Mouse (Mus musculus): ENCODE data around the gene Iqsec2.

Iqsec2 gene

DNA sequence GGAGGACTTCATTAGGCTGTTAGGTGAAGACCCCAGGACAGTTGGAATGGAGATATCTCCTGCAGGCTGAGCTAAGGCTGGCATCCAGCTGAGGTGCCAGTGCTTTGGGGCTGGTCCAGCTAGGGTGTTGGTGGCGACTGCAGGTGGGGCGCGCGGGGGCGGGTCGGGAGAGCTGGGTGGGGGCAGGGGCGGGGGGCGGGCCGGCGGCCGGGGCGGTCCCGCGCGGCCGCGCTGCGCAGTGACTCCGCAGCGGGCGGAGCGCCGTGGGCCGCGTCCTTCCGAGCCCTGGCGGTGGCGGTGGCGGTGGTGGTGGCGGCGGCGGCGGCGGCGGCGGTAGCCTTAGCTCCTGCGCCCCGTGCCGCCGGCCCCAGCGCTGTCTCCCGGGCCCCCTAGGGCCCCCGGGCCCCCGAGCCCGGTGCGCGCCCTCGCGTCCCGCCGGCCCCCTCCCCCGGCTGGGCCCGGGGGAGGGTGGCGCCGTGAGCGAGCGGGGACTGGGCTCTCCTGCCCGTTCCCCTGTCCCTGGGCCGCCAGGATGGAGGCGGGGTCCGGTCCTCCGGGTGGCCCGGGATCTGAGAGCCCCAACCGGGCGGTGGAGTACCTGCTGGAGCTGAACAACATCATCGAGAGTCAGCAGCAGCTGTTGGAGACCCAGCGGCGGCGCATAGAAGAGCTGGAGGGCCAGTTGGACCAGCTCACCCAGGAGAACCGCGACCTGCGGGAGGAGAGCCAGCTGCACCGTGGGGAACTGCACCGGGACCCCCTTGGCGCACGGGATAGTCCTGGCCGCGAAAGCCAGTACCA, at the start of gene Iqsec2:
Iqsec2 (plus strand) TSS at position 328 of the 801 bp plus-strand sequence.
- peak; percentile 95 for DNase-seq

DNA sequence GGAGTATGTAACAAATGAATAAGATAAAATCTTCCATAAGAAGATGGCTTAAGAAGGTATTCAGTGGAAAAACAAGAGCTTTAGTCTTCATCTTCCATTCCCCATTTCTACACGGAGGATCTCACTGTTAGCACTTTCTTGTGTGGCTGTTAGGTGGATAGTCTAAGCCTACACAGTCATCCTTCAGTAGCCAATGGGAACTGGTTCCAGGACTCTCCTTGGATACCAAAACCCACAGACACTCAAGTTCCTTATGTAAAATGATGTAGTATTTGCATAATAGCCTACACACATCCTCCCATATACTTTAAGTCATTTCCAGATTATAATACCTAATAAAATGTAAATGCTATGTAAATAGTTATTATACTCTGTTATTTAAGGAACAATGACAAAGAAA, 46.5 kb upstream of the Iqsec2 start:
- no peak for DNase-seq

- no peak for DNase-seq
Observed at GRCm38 (mm10) chrX:152121687-152122086, 22.4 kb upstream of the Iqsec2 start.

DNA sequence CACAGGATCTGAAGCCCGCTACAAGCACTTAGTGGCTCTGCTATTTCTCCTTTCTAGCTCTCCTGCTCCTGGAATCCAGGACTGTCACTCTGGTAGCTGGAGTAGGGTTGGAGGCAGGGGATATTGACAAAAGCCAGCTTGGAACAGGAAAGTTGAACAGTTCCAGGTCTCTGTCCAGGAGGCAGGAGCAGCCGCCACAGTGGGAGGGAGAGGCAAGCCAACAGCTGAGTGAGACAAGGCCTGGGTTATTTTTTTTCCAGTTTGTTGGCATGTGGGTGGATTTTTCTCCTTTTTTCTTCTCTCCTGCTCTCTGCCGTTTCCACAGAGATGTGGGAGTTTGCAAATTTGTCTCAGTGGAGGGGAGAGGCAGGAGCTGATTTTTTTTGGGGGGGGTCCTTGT, 13.3 kb upstream of the Iqsec2 start:
- DNase-seq: no peak

DNA sequence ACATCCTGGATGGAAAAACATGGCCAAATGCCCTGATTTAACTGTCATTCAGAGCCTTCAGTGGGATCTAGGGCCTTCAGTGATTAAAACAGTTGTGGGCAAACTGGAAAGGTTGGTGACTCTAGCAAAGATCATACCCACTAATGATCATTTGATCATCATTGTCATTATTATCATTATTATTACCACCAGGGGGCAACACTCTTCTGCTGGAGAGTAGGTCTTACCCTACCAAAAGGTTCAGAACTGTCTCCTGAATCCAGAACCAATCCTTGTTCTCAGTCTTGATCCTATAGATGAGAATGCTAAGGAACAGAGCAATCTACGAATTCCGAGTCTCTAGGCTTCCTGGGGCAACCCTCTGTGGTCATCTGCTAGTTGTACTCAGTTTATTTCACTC, 12.0 kb upstream of the Iqsec2 start:
- DNase-seq: no peak

GRCm38 (mm10) chrX:152135195-152135594, 8.9 kb upstream of the Iqsec2 start:
- DNase-seq: peak; percentile 83

DNA sequence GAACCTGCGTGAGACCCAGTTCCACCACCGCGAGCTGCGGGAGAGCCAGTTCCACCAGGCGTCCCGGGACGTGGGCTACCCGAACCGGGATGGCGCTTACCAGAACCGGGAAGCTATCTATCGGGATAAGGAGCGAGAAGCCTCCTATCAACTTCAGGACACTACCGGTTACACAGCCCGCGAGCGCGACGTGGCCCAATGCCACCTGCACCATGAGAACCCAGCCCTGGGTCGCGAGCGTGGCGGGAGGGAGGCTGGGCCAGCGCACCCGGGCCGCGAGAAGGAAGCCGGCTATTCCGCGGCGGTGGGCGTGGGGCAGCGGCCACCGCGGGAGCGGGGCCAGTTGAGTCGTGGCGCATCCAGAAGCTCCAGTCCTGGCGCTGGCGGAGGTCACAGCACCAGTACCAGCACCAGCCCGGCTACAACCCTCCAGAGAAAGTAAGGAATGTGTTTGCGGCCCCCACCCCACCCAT, 710 bp downstream of the Iqsec2 start:
- DNase-seq: peak; percentile 90

GRCm38 (mm10) chrX:152146150-152146549, 2.1 kb downstream of the Iqsec2 start:
- DNase-seq: peak; percentile 91

- DNase-seq: no peak
Observed at GRCm38 (mm10) chrX:152146691-152147090, 2.6 kb downstream of the Iqsec2 start.

DNA sequence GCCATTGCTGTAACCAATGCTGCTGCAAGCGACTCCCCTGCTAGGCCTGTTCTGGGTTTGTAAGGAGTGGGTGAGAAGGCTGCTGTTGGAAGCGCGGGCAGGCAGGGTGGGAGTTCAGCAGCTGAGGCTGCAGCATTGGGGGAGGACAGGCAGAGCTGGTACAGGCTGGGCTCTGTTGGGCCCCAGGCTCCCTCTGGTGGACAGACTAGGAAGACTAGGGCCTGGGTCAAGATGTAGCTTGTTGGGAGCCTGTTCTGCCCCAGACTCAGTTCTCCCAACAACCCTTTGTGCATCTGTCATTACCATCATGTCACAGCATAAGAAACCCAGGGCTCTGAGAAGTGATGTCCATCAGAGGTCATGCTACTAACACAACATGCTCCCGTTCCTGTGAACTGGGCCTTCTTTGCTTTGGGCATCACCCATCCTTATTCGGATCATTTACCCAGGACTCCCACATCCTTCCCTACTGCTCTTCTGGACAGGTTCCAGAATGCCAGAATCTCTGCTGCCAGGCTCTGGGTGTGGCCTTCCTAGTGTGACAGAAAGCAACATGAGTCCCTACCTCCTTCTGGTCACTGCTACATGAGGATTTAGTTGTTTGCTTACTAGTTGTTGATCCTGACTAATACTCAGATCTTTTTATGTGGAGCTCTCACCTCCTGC, 3.5 kb downstream of the Iqsec2 start:
- DNase-seq: peak; percentile 95

DNA sequence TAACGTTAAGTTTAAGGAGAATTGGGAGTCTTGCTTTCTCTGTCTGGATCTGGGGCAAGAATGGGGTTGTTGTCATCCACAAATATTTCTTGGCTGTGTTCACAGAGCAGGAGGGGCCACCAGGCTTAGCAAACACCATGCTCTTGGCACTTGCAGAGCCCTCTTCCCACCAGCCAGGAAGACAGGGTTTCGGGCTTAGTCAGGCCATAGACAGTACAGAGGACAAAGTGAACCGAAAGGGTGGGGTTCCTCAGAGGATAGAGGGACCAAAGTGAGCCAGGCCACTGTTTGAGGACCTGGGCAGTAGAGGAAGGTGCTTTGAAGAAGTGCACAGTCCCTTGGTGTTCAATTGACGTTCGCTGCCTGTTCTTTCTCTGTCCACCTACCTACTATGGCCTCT, 4.6 kb downstream of the Iqsec2 start:
- peak; percentile 94 for DNase-seq

GRCm38 (mm10) chrX:152151709-152152108, 7.6 kb downstream of the Iqsec2 start:
- no peak for DNase-seq

DNA sequence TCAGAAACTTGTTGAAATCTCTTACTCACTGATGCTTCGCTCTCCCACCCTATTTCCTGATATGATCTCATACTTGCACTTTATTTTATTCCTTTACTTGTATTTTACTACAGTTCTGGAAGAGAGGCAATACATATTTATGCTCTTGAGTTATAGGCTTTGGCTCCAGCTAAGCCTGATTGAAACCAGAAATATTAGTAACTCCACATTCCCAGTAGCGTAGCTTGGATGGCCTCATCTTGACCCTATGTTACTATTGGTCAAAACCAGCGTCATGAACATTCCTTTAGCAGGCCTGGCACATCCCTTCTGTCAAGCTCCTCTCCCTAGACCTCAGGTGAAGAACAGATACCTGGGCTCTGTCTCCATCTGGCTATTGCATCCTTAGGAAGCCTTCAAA, 14.2 kb downstream of the Iqsec2 start:
- no peak for DNase-seq

DNA sequence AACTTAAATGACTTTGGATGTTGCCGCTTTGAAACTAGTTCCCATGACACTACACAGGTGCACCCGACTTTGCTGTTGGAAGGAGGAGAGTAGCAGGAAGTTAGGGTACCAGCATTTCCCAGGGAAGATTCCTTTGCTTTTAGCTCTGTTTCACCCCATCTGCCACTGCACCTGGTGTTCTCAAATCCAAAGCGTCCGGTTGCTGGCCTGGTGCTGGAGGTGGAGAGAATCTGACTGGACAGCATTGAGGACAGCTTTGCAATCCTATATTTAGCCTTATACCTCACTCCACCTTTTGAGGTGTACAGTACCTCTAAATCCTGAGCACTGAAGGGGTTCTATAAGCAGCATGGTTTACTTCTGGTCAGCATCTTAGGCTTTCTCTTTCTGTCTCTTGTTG, 17.3 kb downstream of the Iqsec2 start:
- DNase-seq: peak; percentile 27

DNA sequence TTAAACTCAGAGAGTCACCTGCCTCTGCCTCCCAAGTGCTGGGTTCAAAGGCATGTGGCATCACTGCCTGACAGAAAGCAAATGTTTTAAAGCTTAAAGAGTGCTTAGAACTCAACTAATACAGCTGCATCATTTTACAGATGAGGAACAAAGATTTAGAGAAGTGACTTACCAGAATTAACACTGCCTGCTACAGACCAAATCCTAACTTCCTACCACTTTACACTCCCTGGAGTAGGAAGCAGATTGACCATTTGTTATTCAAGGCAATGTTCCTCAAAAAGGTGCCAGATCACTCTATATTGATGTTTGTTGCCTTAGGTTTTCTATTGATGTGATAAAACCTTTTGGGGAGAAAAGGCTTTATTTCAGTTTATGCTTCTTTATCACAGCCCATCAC, 20.0 kb downstream of the Iqsec2 start:
- DNase-seq: peak; percentile 12

- DNase-seq: peak; percentile 17
Observed at GRCm38 (mm10) chrX:152166161-152166560, 22.1 kb downstream of the Iqsec2 start.

- peak; percentile 85 for DNase-seq
Observed at GRCm38 (mm10) chrX:152168521-152168920, 24.5 kb downstream of the Iqsec2 start.

DNA sequence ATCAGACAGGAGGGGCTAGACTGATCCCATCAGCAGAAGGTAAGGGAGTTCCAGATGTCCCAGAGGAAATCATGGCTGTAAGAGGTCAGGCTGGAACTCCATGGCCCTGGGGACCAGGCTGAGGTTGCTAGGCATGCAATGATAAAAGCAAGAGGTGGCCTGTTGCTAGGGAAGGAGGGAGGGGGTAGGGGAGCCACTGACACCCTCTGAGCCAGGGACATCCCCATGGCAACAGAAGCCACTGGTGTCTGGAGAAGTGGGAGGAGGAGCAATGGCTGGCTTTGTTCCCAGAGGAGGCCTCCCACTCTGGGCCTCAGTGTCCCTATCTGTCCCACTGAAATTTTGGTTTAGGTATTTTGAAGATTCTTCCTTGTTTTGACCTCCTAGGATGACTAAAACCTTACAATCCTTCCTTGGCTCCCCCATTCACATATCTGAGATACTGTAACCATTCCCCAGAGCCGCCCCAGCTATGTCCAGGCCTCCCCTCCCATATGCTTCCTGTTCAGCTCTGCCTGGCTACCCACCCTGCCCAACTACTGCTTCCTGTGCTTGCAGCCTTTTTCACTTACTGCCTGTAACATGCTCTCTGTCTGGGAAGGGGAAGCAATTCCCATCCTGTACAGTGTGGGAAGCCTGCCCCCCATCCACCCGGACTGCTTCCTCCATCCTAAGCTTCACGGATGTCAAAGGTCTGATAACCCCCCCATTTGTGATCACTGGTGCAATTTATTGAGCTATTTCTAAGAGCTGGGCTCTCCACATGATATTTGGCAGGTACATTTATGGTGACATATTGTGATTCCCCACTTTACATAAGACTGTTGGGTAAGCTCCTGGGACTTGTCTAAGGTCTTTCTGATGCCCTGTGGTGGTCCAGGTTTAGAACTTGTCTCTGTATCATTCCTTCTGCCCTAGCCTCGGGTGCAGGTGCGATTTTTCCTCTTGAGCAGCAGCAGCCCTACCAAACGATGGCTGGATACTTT, 27.3 kb downstream of the Iqsec2 start:
- peak; percentile 97 for DNase-seq

- peak; percentile 98 for DNase-seq
Observed at GRCm38 (mm10) chrX:152172487-152172935, 28.4 kb downstream of the Iqsec2 start.

GRCm38 (mm10) chrX:152175284-152175683, 31.2 kb downstream of the Iqsec2 start:
- peak; percentile 85 for DNase-seq

- peak; percentile 65 for DNase-seq
Observed at GRCm38 (mm10) chrX:152177897-152178296, 33.8 kb downstream of the Iqsec2 start.

GRCm38 (mm10) chrX:152178843-152179545, 34.9 kb downstream of the Iqsec2 start:
- DNase-seq: peak; percentile 97

All from heart, adult 11 months (tissue).